Mouse (Mus musculus): ENCODE measurements around the gene Ezr.

GRCm38 (mm10) chr17:6814656-6815055, 32.1 kb upstream of the Ezr start:
- no peak for TF ChIP-seq CTCF (IDR thresholded peaks at IDR 0.05; ENCODE audit: borderline replicate concordance, extremely low read depth, insufficient read depth, insufficient read length)
- TF ChIP-seq POLR2A (IDR thresholded peaks at IDR 0.05; ENCODE audit: borderline replicate concordance, extremely low read depth, insufficient read depth, insufficient read length, poor library complexity, severe bottlenecking), result no peak

All from brain, embryonic 14.5 days (tissue).